Mouse (Mus musculus) heart, embryonic 12.5 days (tissue): Measurements from ENCODE around the gene Jag1. TPM values are rescaled to one million over a fixed set of nuclear protein-coding genes. Genes with fewer than 3 reads are reported as not detected.

Source experiments
- ATAC-seq: fragments of 200-750 bp; cut with Nextera tagmentation; 2 replicates; pipeline ENCODE4 v1.8.0; 2017; ENCODE audit warnings: moderate TSS enrichment, moderate library complexity; ENCODE audit not compliant: insufficient number of reproducible peaks, low FRiP score
- H3K27ac ChIP-seq: fragments of 300-500 bp; sonication (generic); 2 replicates; pipeline ENCODE4 v1.5.1; 2016; ENCODE audit warnings: mild to moderate bottlenecking, moderate library complexity; ENCODE audit not compliant: poor library complexity, severe bottlenecking
- H3K27me3 ChIP-seq: fragments of 300-500 bp; sonication (generic); replicated peaks from 2 replicates; pipeline ENCODE4 v1.6.1; 2016; ENCODE audit warnings: mild to moderate bottlenecking, moderate library complexity
- H3K36me3 ChIP-seq: fragments of 300-500 bp; sonication (generic); 2 replicates; pipeline ENCODE4 v1.6.1; 2016; ENCODE audit warnings: mild to moderate bottlenecking, moderate library complexity
- H3K4me1 ChIP-seq: fragments of 300-500 bp; sonication (generic); replicated peaks from 2 replicates; pipeline ENCODE4 v1.6.1; 2016; ENCODE audit warnings: mild to moderate bottlenecking
- H3K4me2 ChIP-seq: fragments of 300-500 bp; sonication (generic); 2 replicates; pipeline ENCODE4 v1.6.1; 2016; ENCODE audit warnings: mild to moderate bottlenecking, moderate library complexity
- H3K4me3 ChIP-seq: fragments of 300-500 bp; sonication (generic); 2 replicates; pipeline ENCODE4 v1.5.1; 2016; ENCODE audit warnings: mild to moderate bottlenecking
- H3K9ac ChIP-seq: fragments of 300-500 bp; sonication (generic); 2 replicates; pipeline ENCODE4 v1.6.1; 2016; ENCODE audit warnings: mild to moderate bottlenecking, moderate library complexity
- H3K9me3 ChIP-seq: fragments of 300-500 bp; sonication (generic); replicated peaks from 2 replicates; pipeline ENCODE4 v1.6.1; 2016; ENCODE audit warnings: mild to moderate bottlenecking, moderate library complexity
- WGBS: fragments of 180-500 bp; shearing (Covaris S2); methylation state at CpG from one replicate; pipeline ENCODE4 v1.1.7; 2016; 5-methylcytosine and 5-hydroxymethylcytosine counted together
- polyA plus RNA-seq: library from polyadenylated mRNA; unstranded; fragments of >200 nt; fragmentation: Nextera tagmentation; extraction: Ambion mirVana; gene quantifications from 2 replicates; pipeline ENCODE4 v1.2.1, GENCODE M21; 2016

The Jag1 gene
- polyA plus RNA-seq = 26.2 and 26.6 TPM in 2 replicates

DNA sequence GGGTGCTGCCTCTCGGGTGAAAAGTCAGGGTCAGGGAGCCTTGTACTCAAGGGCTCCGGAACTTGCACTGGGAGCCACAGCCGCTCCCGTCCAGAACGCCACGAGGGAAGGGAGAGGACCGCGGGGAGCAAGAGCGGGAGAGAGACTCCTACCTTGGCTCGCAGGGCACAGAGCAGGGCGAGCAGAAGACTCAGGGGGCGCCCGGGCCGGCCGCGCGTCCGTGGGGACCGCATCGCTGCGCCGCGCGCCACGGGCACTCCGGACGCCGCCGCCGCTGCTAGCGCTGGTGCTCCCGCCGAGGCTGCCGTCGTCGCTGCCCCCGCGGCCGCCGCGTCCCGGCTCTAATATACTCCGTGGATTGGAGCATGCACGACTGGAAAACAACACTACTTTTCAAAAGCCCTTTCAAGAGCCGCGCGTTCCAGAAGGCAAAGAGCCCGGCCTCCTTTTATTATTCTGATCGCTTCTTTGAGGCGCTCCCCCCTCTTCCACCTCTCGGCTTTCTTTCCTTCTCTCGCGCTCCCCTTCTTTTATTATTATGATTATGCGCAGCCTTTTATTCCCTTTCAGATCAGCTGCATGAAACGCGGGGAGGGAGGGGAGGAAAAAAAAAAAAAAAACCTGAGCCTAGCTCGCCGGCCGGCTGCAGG lies at the start of gene Jag1:
TSS of gene Jag1 (minus strand) at position 620 of the 650 bp plus-strand sequence.
- Histone ChIP-seq H3K4me2 (peak within 1 kb of the TSS; percentile 89), H3K9me3 (no peaks in the 10 kb centered on the region), H3K36me3 (no peaks in the 10 kb centered on the region), H3K4me3 (peak within 1 kb of the TSS; percentile 85), H3K9ac (peak within 1 kb of the TSS; percentile 95), H3K27me3 (no peaks in the 10 kb centered on the region), H3K4me1 (peaks cover 33% of the 10 kb centered on the region), H3K27ac (peak within 1 kb of the TSS; percentile 98)
- ATAC-seq = 0 out of 2 replicates have a peak, but pooled peaks have one; percentile 10
- WGBS = under 1% methylated on average over 57 of the region's 59 CpGs

DNA sequence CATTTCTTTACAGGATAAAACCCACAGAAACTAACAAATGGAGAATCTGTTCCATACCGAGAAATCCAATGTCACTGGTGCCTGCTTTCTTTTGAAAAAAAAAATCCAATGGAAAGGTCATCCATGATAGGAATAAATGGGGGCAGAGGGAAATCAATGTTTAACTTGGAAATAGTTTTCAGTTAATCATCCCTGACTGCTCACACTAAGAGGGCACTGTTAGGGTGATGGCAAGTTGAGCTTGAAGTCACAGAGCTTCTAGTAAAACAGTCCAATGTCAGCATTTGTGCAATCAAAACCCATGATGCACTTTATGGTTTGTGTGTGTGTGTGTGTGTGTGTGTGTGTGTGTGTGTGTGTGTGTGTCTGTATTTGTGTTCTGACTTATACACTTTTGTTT lies 39.6 kb upstream of the Jag1 start:
- Histone ChIP-seq H3K4me1 (no peaks in the 10 kb centered on the region), H3K9ac (no peak overlapping the region), H3K27me3 (no peaks in the 10 kb centered on the region), H3K4me2 (no peak overlapping the region), H3K36me3 (no peaks in the 10 kb centered on the region), H3K4me3 (no peak overlapping the region), H3K9me3 (0 out of 2 replicates have a peak, but pooled peaks cover 2% of the 10 kb centered on the region), H3K27ac (no peak overlapping the region)
- ATAC-seq = no peak
- 79% methylated on average over 1 of the region's 1 CpGs for WGBS

DNA sequence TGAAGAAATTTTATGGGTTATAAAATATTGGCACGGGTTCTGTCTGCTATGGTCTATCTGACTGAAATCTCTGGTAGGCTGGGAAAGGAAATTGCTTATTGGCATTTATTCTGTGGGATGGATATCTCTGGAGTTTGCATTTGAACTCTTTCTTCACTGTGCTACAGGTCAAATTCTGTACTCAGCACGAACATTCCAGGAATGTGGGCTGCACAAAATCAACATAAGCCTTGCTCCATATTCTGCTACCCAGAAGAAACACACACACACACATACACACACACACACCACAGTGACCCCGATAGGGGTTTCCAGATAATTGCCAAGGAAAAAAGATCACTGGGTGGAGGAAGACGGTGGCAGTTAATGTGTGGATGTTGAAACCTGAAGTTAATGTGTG lies 37.4 kb upstream of the Jag1 start:
- no peaks in the 10 kb centered on the region for H3K27me3 ChIP-seq
- no peak for ATAC-seq
- WGBS = 29% methylated on average over 4 of the region's 4 CpGs

DNA sequence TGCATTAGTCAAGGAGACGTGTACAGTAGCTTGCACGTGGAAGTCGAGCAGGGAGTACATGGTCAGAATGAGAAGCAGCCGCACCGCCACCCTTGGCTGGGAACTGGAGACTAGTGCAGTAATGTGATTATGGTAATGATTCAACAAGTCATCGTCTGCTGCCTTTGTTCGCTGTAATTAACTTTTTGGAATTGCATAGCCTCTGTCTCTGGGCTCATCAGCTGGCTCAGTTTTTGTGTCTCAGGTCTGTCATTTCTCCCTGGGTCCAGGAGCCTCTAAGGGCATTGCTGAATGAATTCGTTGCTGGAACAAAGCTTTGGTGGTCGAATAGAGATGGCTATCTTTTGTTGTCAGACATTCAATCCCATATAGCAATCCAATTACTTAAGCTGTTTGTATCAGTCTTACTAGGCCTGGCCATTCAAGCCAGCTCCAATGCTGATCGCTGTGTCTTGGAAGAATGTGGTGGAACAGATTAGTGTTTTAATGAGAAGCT lies 36.8 kb upstream of the Jag1 start:
- 84% methylated on average over 10 of the region's 10 CpGs for WGBS
- Histone ChIP-seq H3K27me3 (no peaks in the 10 kb centered on the region), H3K9me3 (no peaks in the 10 kb centered on the region), H3K27ac (no peak overlapping the region), H3K4me3 (no peak overlapping the region), H3K36me3 (no peaks in the 10 kb centered on the region), H3K9ac (no peak overlapping the region), H3K4me2 (no peak overlapping the region), H3K4me1 (no peaks in the 10 kb centered on the region)
- no peak for ATAC-seq

More for the DNA sequence above, 37.4 kb upstream of the Jag1 start:
- Histone ChIP-seq H3K4me2 (no peak overlapping the region), H3K9ac (no peak overlapping the region), H3K36me3 (no peaks in the 10 kb centered on the region), H3K4me1 (no peaks in the 10 kb centered on the region), H3K27ac (no peak overlapping the region), H3K4me3 (no peak overlapping the region), H3K9me3 (no peaks in the 10 kb centered on the region)

DNA sequence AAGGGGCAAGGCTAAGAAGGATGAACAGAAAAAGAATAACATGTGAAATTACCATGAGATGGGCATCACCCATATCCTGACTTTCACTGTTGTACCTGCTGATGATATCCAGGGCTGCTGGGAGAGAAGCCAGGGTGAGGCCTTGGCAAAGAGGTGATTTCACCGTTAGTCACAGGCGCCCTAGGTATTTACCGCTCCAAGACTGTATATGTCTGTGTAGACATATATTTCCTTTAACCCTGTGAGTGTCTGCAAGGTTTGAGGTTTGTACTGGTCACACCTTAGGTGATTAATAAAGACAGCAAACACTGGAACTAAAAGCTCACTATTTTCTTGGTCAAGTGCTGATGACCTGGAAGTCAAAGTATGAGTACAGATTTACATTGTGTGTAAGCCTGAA lies 34.5 kb upstream of the Jag1 start:
- no peaks in the 10 kb centered on the region for H3K36me3 ChIP-seq
- 84% methylated on average over 3 of the region's 3 CpGs for WGBS
- H3K4me2 ChIP-seq = no peak overlapping the region
- no peak overlapping the region for H3K9ac ChIP-seq
- ATAC-seq = no peak
- H3K4me1 ChIP-seq = no peaks in the 10 kb centered on the region
- H3K27ac ChIP-seq = no peak overlapping the region
- H3K9me3 ChIP-seq = no peaks in the 10 kb centered on the region
- H3K4me3 ChIP-seq = no peak overlapping the region
- H3K27me3 ChIP-seq = no peaks in the 10 kb centered on the region

DNA sequence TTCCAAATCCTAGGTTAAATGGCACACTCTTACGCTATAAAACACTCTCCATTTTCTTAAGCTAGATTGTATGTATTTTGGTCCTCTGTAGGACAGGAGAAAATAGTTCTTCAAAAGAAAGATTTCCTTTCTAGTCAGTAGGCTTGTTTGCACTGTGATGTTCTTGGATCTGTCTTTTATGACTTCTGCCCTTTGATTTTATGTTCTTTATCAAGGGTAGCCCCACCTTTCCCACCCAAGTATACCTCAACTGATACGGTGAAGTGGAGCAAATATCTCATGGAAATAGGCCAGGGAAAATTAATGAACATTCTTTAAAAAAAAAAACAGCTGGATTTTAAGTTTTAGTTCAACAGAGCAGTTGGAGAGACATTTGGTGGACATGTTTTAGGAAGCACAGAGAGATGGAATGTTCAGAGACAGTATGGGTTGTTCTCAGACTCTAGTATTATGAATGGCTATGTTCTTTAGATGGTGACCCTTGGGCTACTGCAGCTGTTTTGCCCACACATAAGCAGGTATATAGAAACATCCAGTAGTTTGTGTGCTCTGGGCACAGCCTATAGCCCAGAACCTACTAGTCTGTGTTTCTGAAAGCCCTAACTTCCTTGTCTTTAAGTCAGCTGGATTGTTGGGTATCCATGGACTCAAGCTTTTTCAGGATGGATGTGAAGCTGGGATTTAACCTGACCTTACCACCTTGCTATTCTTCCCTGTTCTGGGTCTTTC lies 30.7 kb upstream of the Jag1 start:
- H3K36me3 ChIP-seq = no peaks in the 10 kb centered on the region
- H3K9me3 ChIP-seq = no peaks in the 10 kb centered on the region
- no peak overlapping the region for H3K27ac ChIP-seq
- H3K4me3 ChIP-seq = no peak overlapping the region
- H3K4me2 ChIP-seq = no peak overlapping the region
- no peaks in the 10 kb centered on the region for H3K27me3 ChIP-seq
- H3K4me1 ChIP-seq = no peaks in the 10 kb centered on the region
- no peak for ATAC-seq
- H3K9ac ChIP-seq = no peak overlapping the region
- 82% methylated on average over 2 of the region's 2 CpGs for WGBS

DNA sequence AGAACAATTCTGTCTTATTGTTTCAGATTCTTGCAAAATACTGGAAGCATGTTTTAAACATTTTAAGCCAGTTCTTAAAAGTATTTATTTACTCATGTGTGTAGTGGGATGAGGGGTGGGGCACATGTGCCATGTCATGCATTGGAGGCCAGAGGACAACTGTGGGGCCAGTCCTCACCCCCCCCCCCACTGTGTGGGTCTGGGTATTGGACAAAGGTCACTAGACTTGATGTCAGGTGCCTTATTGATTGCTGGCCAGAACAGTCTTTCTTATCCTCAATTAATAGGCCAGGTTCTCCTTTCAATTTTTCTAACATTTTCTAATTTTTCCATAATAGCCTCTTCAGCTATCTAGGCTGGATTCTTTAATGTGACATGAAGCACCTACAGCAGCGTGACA lies 21.6 kb upstream of the Jag1 start:
- H3K4me3 ChIP-seq = no peak overlapping the region
- no peaks in the 10 kb centered on the region for H3K9me3 ChIP-seq
- H3K27me3 ChIP-seq = no peaks in the 10 kb centered on the region
- no peaks in the 10 kb centered on the region for H3K36me3 ChIP-seq
- H3K27ac ChIP-seq = no peak overlapping the region
- WGBS = 85% methylated on average over 1 of the region's 1 CpGs
- peaks cover 6% of the 10 kb centered on the region; the same call in 1 of the 2 replicates for H3K4me1 ChIP-seq
- ATAC-seq = no peak
- no peak overlapping the region for H3K9ac ChIP-seq
- no peak overlapping the region for H3K4me2 ChIP-seq

DNA sequence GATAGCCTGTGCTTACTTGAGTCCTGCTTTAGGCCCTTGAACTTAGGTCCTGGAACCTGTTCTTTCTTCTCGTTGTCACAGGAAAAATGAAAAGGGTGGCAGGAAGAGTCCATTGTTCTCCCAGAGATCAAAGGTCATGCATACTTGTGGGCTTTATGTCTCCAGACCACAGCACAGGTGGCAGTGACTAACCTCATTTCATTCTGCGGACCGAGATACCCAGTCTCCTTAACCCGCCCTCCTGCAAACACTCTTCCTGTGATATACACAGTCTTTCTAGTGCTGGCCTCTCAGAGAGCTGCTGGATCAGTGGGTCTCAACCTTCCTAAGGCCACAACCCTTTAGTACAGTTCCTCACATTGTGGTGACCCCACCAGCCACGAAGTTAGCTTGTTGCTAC lies 17.6 kb upstream of the Jag1 start:
- H3K9ac ChIP-seq = no peak overlapping the region
- no peak overlapping the region for H3K4me2 ChIP-seq
- no peaks in the 10 kb centered on the region for H3K36me3 ChIP-seq
- H3K4me3 ChIP-seq = no peak overlapping the region
- H3K27ac ChIP-seq = no peak overlapping the region
- no peaks in the 10 kb centered on the region for H3K27me3 ChIP-seq
- H3K4me1 ChIP-seq = peaks cover 6% of the 10 kb centered on the region; the same call in 1 of the 2 replicates
- WGBS = 67% methylated on average over 5 of the region's 5 CpGs
- ATAC-seq = no peak
- H3K9me3 ChIP-seq = no peaks in the 10 kb centered on the region

DNA sequence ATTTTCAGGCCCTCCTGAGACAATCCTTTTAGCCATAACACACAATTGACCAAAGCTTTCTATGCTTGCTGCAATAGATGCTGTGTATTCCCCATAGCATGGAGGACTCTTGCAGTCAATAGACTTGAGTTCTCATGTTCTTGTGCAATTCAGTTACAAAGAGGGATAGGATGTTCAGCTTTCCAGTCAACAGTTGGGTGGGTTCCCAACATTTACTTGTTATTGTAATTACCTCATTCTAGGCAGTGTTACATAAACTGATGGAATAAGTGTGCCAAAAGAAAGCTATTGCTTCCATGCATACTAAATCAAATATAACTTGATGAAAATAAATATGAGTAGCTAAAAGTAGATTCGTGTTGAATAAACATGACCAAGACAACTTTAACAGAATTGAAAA lies 8.4 kb upstream of the Jag1 start:
- Histone ChIP-seq H3K36me3 (no peaks in the 10 kb centered on the region), H3K9ac (no peak overlapping the region), H3K27ac (no peak overlapping the region), H3K27me3 (no peaks in the 10 kb centered on the region), H3K4me1 (no peaks in the 10 kb centered on the region), H3K4me2 (no peak overlapping the region), H3K4me3 (no peak overlapping the region), H3K9me3 (0 out of 2 replicates have a peak, but pooled peaks cover 3% of the 10 kb centered on the region)
- no peak for ATAC-seq
- 87% methylated on average over 1 of the region's 1 CpGs for WGBS

DNA sequence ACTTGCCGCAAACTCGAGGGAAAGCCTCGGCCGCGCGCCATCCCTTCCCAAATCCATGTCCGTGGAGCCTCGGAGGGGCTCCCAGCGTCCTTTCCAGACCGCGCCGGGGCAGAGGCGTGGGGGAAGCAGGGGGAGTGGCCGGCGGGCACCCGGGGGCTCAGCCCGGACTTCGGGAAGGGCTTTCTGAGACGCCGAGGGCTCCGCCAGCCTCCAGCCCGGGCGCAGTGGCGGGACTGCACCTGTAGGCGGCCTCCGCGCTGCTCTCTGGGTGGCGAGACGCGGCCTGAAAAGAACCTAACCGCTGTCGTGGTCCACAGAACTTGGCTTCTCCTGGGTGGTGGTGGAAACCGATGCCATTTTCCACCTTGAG lies 862 bp upstream of the Jag1 start:
- Histone ChIP-seq H3K27ac (peak overlapping the region; percentile 98), H3K9ac (peak overlapping the region; percentile 95), H3K4me3 (peak overlapping the region; percentile 85), H3K4me2 (peak overlapping the region; percentile 89), H3K27me3 (no peaks in the 10 kb centered on the region), H3K36me3 (no peaks in the 10 kb centered on the region), H3K9me3 (no peaks in the 10 kb centered on the region), H3K4me1 (peaks cover 23% of the 10 kb centered on the region)
- 1% methylated on average over 33 of the region's 33 CpGs for WGBS
- ATAC-seq = peak; percentile 72

DNA sequence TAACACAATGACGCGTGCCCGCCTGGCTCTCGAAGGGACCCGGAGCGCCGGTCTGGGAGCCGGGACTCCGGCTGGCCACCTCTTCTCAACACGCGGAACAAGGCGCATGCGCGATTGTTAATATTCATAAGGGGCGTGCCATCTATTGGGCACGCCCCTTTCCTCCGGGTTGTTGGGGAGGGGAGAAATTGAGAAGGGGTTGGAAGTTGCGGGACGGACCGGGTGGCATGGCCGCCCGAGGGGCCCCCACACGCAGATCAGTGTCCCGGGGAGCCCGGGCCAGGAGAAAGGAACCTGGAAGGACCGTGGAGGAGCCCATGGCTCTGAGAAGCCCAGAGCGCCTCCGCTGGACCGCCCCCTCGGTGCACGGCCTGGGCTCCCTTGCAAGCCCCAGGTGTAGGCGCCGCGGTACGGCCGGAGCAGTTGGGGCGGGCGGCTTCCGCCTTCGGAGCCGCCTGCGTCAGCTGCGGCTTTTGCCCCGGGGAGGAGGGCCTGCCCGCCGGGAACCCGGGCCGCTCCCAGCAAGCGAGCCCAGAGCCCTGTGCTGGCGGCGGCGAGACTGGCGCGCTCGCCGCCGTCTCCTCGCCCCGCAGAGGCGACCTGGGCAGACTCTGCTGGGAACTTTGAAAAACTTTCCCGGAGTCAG lies 354 bp upstream of the Jag1 start:
- under 1% methylated on average over 61 of the region's 61 CpGs for WGBS
- Histone ChIP-seq H3K4me1 (peaks cover 27% of the 10 kb centered on the region), H3K9me3 (no peaks in the 10 kb centered on the region), H3K27me3 (no peaks in the 10 kb centered on the region), H3K9ac (peak overlapping the region; percentile 95), H3K36me3 (no peaks in the 10 kb centered on the region), H3K27ac (peak overlapping the region; percentile 98), H3K4me2 (peak overlapping the region; percentile 89), H3K4me3 (peak overlapping the region; percentile 85)
- ATAC-seq = peak; percentile 76
